Mouse (Mus musculus) left cerebral cortex, adult 18-20 months (tissue): Measurements from ENCODE around the gene C330007P06Rik. TPM values are rescaled to one million over a fixed set of nuclear protein-coding genes. Genes with fewer than 3 reads are reported as not detected.
A peak's percentile ranks its signal among the peaks of the same experiment; 100 is the strongest.
"Not testable (repeated sequence)": the region's sequence is repeated elsewhere in the genome, so short reads cannot be mapped to it uniquely, and the experiment has no call there.

ENCODE experiments used
- DNase-seq, 2 experiments: peaks; one replicate each; pipeline ENCODE4 v3.0.0; 2021 to 2022; ENCODE audit warnings: low spot score in 2 of 2, mixed read lengths in 1 of 2
- long read RNA-seq, 2 experiments: library from polyadenylated mRNA; stranded (forward); transcript quantifications; one replicate each; pipeline ENCODE4 v2.0.0; 2021
- total RNA-seq, 2 experiments: library from RNA; stranded (reverse); gene quantifications; 2 replicates each; pipeline ENCODE4 v1.2.3; 2021

Gene C330007P06Rik
- total RNA-seq = 10 to 100 TPM; 36.9 to 39.0 TPM
- long read RNA-seq, experiment 1, transcript C330007P06Rik-202 (7 exons, 3,340 nt) = major isoform, 46 of 57 reads
- long read RNA-seq, experiment 1, partial matches to known transcripts = 0 of 57 reads
- long read RNA-seq, experiment 1, other reads (novel, unspliced or antisense) = 11 of 57 reads
- long read RNA-seq, experiment 2, transcript C330007P06Rik-202 (7 exons, 3,340 nt) = major isoform, 28 of 30 reads
- long read RNA-seq, experiment 2, partial matches to known transcripts = 1 of 30 reads
- long read RNA-seq, experiment 2, other reads (novel, unspliced or antisense) = 1 of 30 reads

GRCm38 (mm10) chrX:36873765-36874164 is at the start of gene C330007P06Rik, which contains the start of gene Ube2a:
C330007P06Rik (minus strand) TSS chrX:36874111.
Ube2a (plus strand) TSS chrX:36873900.
- DNase-seq = no peak

GRCm38 (mm10) chrX:36921346-36921745 is 47.4 kb upstream of the C330007P06Rik start:
- no peak for DNase-seq

GRCm38 (mm10) chrX:36917749-36918148 is 43.8 kb upstream of the C330007P06Rik start:
- DNase-seq = no peak

GRCm38 (mm10) chrX:36911343-36911742 is 37.4 kb upstream of the C330007P06Rik start:
- DNase-seq = peak; percentile 22 to 45

GRCm38 (mm10) chrX:36906539-36906938 is 32.6 kb upstream of the C330007P06Rik start:
- no peak for DNase-seq

- peak; percentile 90 to 91 for DNase-seq
Observed at GRCm38 (mm10) chrX:36903115-36903768, 29.3 kb upstream of the C330007P06Rik start.

- peak; percentile 18 to 48 for DNase-seq
Observed at GRCm38 (mm10) chrX:36902321-36903114, 28.6 kb upstream of the C330007P06Rik start, which contains the start of gene Nkrf. Nkrf (minus strand) TSS chrX:36902899.

- DNase-seq = no peak
Observed at GRCm38 (mm10) chrX:36901655-36902054, 27.7 kb upstream of the C330007P06Rik start.

GRCm38 (mm10) chrX:36898931-36899330 is 25.0 kb upstream of the C330007P06Rik start:
- not testable (repeated sequence) for DNase-seq

GRCm38 (mm10) chrX:36884719-36885118 is 10.8 kb upstream of the C330007P06Rik start:
- DNase-seq = no peak

GRCm38 (mm10) chrX:36874704-36875128 is 805 bp upstream of the C330007P06Rik start:
- DNase-seq = no peak

GRCm38 (mm10) chrX:36874178-36874696 is 326 bp upstream of the C330007P06Rik start:
- peak; percentile 84 to 85 for DNase-seq

- no peak for DNase-seq
Observed at GRCm38 (mm10) chrX:36870372-36870771, 3.5 kb downstream of the C330007P06Rik start.

GRCm38 (mm10) chrX:36864609-36865328 is 9.1 kb downstream of the C330007P06Rik start:
- no peak for DNase-seq

- peak; percentile 80 to 82 for DNase-seq
Observed at GRCm38 (mm10) chrX:36863766-36864608, 9.9 kb downstream of the C330007P06Rik start.

GRCm38 (mm10) chrX:36852631-36853030 is 21.3 kb downstream of the C330007P06Rik start:
- no peak for DNase-seq

GRCm38 (mm10) chrX:36847152-36847551 is 26.8 kb downstream of the C330007P06Rik start:
- no peak for DNase-seq

GRCm38 (mm10) chrX:36843346-36843990 is 30.4 kb downstream of the C330007P06Rik start:
- no peak for DNase-seq

GRCm38 (mm10) chrX:36841698-36842097 is 32.2 kb downstream of the C330007P06Rik start:
- DNase-seq = no peak
